Mouse (Mus musculus) MEL (cell line): ENCODE measurements at regions not wholly inside any gene's neighbourhood (a gene's known extent, or its start where the extent isn't known, plus 50 kb on each side); places are given as distances from the start of the nearest gene placed in this dataset.

Experiments used
- CHD2 ChIP-seq: IDR thresholded peaks from 2 replicates; pipeline ENCODE4 v1.6.1; 2011; ENCODE audit warnings: low read length, improper control_type of control experiment
- CTCF ChIP-seq, 3 experiments: IDR thresholded peaks in 2 of 3; conservative IDR thresholded peaks in 1 of 3; 2 replicates each; pipeline ENCODE4 v1.5.1; 2011 to 2012; ENCODE audit warnings: low read length in 3 of 3, low read depth in 2 of 3, mild to moderate bottlenecking in 2 of 3, improper control_type of control experiment in 1 of 3, inconsistent platforms in 1 of 3, mixed read lengths in 1 of 3, moderate library complexity in 1 of 3; ENCODE audit not compliant: control insufficient read depth in 1 of 3, insufficient read depth in 1 of 3, poor library complexity in 1 of 3, severe bottlenecking in 1 of 3
- EP300 ChIP-seq, 2 experiments: IDR thresholded peaks; 2 replicates each; pipeline ENCODE4 v1.6.1; 2011; ENCODE audit warnings: improper control_type of control experiment in 2 of 2, low read length in 2 of 2, low read depth in 1 of 2, mild to moderate bottlenecking in 1 of 2
- HCFC1 ChIP-seq: IDR thresholded peaks from 2 replicates; pipeline ENCODE4 v1.6.1; 2012; ENCODE audit warnings: low read depth, mild to moderate bottlenecking, inconsistent platforms, low read length, improper control_type of control experiment, moderate library complexity
- POLR2A ChIP-seq, 2 experiments: IDR thresholded peaks; 2 replicates each; pipeline ENCODE4 v1.6.1; 2011 to 2012; ENCODE audit warnings: low read length in 2 of 2, mild to moderate bottlenecking in 2 of 2, control low read depth in 1 of 2, improper control_type of control experiment in 1 of 2, low read depth in 1 of 2, moderate library complexity in 1 of 2; ENCODE audit not compliant: control insufficient read depth in 1 of 2, insufficient read depth in 1 of 2, poor library complexity in 1 of 2
- TCF12 ChIP-seq: IDR thresholded peaks from 2 replicates; pipeline ENCODE4 v1.6.1; 2014; ENCODE audit warnings: low read depth, mild to moderate bottlenecking, inconsistent platforms, low read length, improper control_type of control experiment, moderate library complexity
- UBTF ChIP-seq: IDR thresholded peaks from 2 replicates; pipeline ENCODE4 v1.6.1; 2012; ENCODE audit warnings: low read depth, mild to moderate bottlenecking, inconsistent platforms, low read length, improper control_type of control experiment, moderate library complexity, borderline replicate concordance; ENCODE audit not compliant: insufficient read depth
- ZC3H11A ChIP-seq: IDR thresholded peaks from 2 replicates; pipeline ENCODE4 v1.6.1; 2012; ENCODE audit warnings: low read depth, mild to moderate bottlenecking, inconsistent platforms, low read length, improper control_type of control experiment
- ZKSCAN1 ChIP-seq: IDR thresholded peaks from 2 replicates; pipeline ENCODE4 v1.6.1; 2012; ENCODE audit warnings: low read depth, mild to moderate bottlenecking, inconsistent platforms, low read length, improper control_type of control experiment, moderate library complexity

DNA sequence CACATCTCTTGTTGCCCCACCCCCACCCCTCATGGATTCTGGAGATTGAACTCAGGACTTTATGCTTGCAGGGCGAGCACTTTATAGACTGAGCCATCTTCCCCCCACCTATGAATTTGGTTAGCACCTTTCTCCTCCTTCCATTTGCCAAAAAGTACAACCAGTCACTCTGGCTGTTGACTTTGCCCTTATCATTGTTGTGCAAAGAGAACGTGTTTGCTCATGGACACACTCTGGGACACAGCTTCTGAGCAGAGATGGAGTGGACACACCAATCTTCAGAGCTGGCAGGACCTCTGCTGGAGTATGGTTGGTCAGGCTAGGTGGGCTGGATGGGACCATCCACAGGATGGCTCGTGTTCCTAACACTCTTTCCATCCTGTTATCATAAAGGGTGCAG, 285.1 kb upstream of the Tle3 start:
- TF ChIP-seq TCF12: no peak
- TF ChIP-seq HCFC1: no peak
- TF ChIP-seq EP300 (IDR thresholded peaks at IDR 0.05; ENCODE audit: low read depth in 1 of 2, low read length in 2 of 2): no peak
- no peak for TF ChIP-seq CTCF (IDR thresholded peaks at IDR 0.05 in 2 of 3, conservative IDR thresholded peaks at IDR 0.05 in 1 of 3; ENCODE audit: control insufficient read depth in 1 of 3, insufficient read depth in 1 of 3, low read depth in 2 of 3, low read length in 3 of 3, poor library complexity in 1 of 3, severe bottlenecking in 1 of 3)
- no peak for TF ChIP-seq UBTF
- TF ChIP-seq ZKSCAN1: no peak
- no peak for TF ChIP-seq CHD2
- no peak for TF ChIP-seq POLR2A (IDR thresholded peaks at IDR 0.05; ENCODE audit: control insufficient read depth in 1 of 2, insufficient read depth in 1 of 2, low read depth in 1 of 2, low read length in 2 of 2, poor library complexity in 1 of 2)
- no peak for TF ChIP-seq ZC3H11A
